Mouse (Mus musculus): ENCODE measurements at regions not wholly inside any gene's neighbourhood (a gene's known extent, or its start where the extent isn't known, plus 50 kb on each side); places are given as distances from the start of the nearest gene placed in this dataset.

- Histone ChIP-seq H3K27ac (ENCODE audit: low read length) (no peak overlapping the region), H3K36me3 (ENCODE audit: control insufficient read depth, insufficient read depth) (no peaks in the 10 kb centered on the region), H3K9me3 (ENCODE audit: control insufficient read depth, low read length) (no peaks in the 10 kb centered on the region), H3K27me3 (replicated peaks; ENCODE audit: control insufficient read depth, insufficient read depth, low read length) (no peaks in the 10 kb centered on the region), H3K4me2 (ENCODE audit: low read length) (no peak overlapping the region), H3K4me3 (replicated peaks; ENCODE audit: low read length) (no peak overlapping the region), H3K9ac (replicated peaks; ENCODE audit: low read depth, low read length) (no peak overlapping the region), H3K4me1 (replicated peaks; ENCODE audit: control insufficient read depth, insufficient read depth, low read length) (no peaks in the 10 kb centered on the region)
- no peak for ATAC-seq
These were observed 265.8 kb upstream of the Cntnap2 start for GRCm38 (mm10) chr6:44793348-44793747.

GRCm38 (mm10) chr6:44815362-44815761, 243.8 kb upstream of the Cntnap2 start:
- ATAC-seq = peak; percentile 52; the same call in 1 of the 2 replicates

GRCm38 (mm10) chr6:44844177-44844576, 215.0 kb upstream of the Cntnap2 start:
- H3K4me3 ChIP-seq (replicated peaks; ENCODE audit: low read length) = no peak overlapping the region
- H3K9ac ChIP-seq (replicated peaks; ENCODE audit: low read depth, low read length) = no peak overlapping the region
- H3K4me2 ChIP-seq (ENCODE audit: low read length) = no peak overlapping the region
- no peaks in the 10 kb centered on the region for H3K4me1 ChIP-seq (replicated peaks; ENCODE audit: control insufficient read depth, insufficient read depth, low read length)
- WGBS = 93% methylated on average over 2 of the region's 2 CpGs
- ATAC-seq = no peak
- H3K27ac ChIP-seq (ENCODE audit: low read length) = no peak overlapping the region
- H3K27me3 ChIP-seq (replicated peaks; ENCODE audit: control insufficient read depth, insufficient read depth, low read length) = no peaks in the 10 kb centered on the region
- no peaks in the 10 kb centered on the region for H3K36me3 ChIP-seq (ENCODE audit: control insufficient read depth, insufficient read depth)
- no peaks in the 10 kb centered on the region for H3K9me3 ChIP-seq (ENCODE audit: control insufficient read depth, low read length)

More at GRCm38 (mm10) chr6:44815362-44815761, 243.8 kb upstream of the Cntnap2 start:
- H3K4me3 ChIP-seq (replicated peaks; ENCODE audit: low read length) = no peak overlapping the region
- H3K9me3 ChIP-seq (ENCODE audit: control insufficient read depth, low read length) = no peaks in the 10 kb centered on the region
- no peak overlapping the region for H3K9ac ChIP-seq (replicated peaks; ENCODE audit: low read depth, low read length)
- no peak overlapping the region for H3K4me2 ChIP-seq (ENCODE audit: low read length)
- no peak overlapping the region for H3K27ac ChIP-seq (ENCODE audit: low read length)
- no peaks in the 10 kb centered on the region for H3K27me3 ChIP-seq (replicated peaks; ENCODE audit: control insufficient read depth, insufficient read depth, low read length)
- H3K36me3 ChIP-seq (ENCODE audit: control insufficient read depth, insufficient read depth) = no peaks in the 10 kb centered on the region
- H3K4me1 ChIP-seq (replicated peaks; ENCODE audit: control insufficient read depth, insufficient read depth, low read length) = no peaks in the 10 kb centered on the region

GRCm38 (mm10) chr6:44849477-44849876, 209.7 kb upstream of the Cntnap2 start:
- Histone ChIP-seq H3K36me3 (ENCODE audit: control insufficient read depth, insufficient read depth) (no peaks in the 10 kb centered on the region), H3K9ac (replicated peaks; ENCODE audit: low read depth, low read length) (no peak overlapping the region), H3K9me3 (ENCODE audit: control insufficient read depth, low read length) (no peaks in the 10 kb centered on the region), H3K4me2 (ENCODE audit: low read length) (no peak overlapping the region), H3K4me1 (replicated peaks; ENCODE audit: control insufficient read depth, insufficient read depth, low read length) (no peaks in the 10 kb centered on the region), H3K27ac (ENCODE audit: low read length) (no peak overlapping the region), H3K27me3 (replicated peaks; ENCODE audit: control insufficient read depth, insufficient read depth, low read length) (no peaks in the 10 kb centered on the region), H3K4me3 (replicated peaks; ENCODE audit: low read length) (no peak overlapping the region)
- no peak for ATAC-seq
- 95% methylated on average over 1 of the region's 1 CpGs for WGBS

- Histone ChIP-seq H3K4me3 (replicated peaks; ENCODE audit: low read length) (no peak overlapping the region), H3K9ac (replicated peaks; ENCODE audit: low read depth, low read length) (no peak overlapping the region), H3K4me2 (ENCODE audit: low read length) (no peak overlapping the region), H3K27ac (ENCODE audit: low read length) (no peak overlapping the region), H3K27me3 (replicated peaks; ENCODE audit: control insufficient read depth, insufficient read depth, low read length) (no peaks in the 10 kb centered on the region), H3K4me1 (replicated peaks; ENCODE audit: control insufficient read depth, insufficient read depth, low read length) (no peaks in the 10 kb centered on the region), H3K36me3 (ENCODE audit: control insufficient read depth, insufficient read depth) (no peaks in the 10 kb centered on the region), H3K9me3 (ENCODE audit: control insufficient read depth, low read length) (no peaks in the 10 kb centered on the region)
- no peak for ATAC-seq
- 75% methylated on average over 4 of the region's 4 CpGs for WGBS
These were observed 208.3 kb upstream of the Cntnap2 start for GRCm38 (mm10) chr6:44850829-44851228.

GRCm38 (mm10) chr6:44900249-44900648, 158.9 kb upstream of the Cntnap2 start:
- no peak overlapping the region for H3K4me3 ChIP-seq (replicated peaks; ENCODE audit: low read length)
- no peak overlapping the region for H3K4me2 ChIP-seq (ENCODE audit: low read length)
- WGBS = 59% methylated on average over 2 of the region's 2 CpGs
- H3K27me3 ChIP-seq (replicated peaks; ENCODE audit: control insufficient read depth, insufficient read depth, low read length) = no peaks in the 10 kb centered on the region
- no peak overlapping the region for H3K9ac ChIP-seq (replicated peaks; ENCODE audit: low read depth, low read length)
- H3K4me1 ChIP-seq (replicated peaks; ENCODE audit: control insufficient read depth, insufficient read depth, low read length) = no peaks in the 10 kb centered on the region
- no peak for ATAC-seq
- H3K9me3 ChIP-seq (ENCODE audit: control insufficient read depth, low read length) = no peaks in the 10 kb centered on the region; the same call in 1 of the 2 replicates
- no peak overlapping the region for H3K27ac ChIP-seq (ENCODE audit: low read length)
- no peaks in the 10 kb centered on the region for H3K36me3 ChIP-seq (ENCODE audit: control insufficient read depth, insufficient read depth)

Measured in forebrain, embryonic 16.5 days (tissue).